Comparison of ENCODE assay signal across 8 mouse cellular contexts in the genomic region with DNA sequence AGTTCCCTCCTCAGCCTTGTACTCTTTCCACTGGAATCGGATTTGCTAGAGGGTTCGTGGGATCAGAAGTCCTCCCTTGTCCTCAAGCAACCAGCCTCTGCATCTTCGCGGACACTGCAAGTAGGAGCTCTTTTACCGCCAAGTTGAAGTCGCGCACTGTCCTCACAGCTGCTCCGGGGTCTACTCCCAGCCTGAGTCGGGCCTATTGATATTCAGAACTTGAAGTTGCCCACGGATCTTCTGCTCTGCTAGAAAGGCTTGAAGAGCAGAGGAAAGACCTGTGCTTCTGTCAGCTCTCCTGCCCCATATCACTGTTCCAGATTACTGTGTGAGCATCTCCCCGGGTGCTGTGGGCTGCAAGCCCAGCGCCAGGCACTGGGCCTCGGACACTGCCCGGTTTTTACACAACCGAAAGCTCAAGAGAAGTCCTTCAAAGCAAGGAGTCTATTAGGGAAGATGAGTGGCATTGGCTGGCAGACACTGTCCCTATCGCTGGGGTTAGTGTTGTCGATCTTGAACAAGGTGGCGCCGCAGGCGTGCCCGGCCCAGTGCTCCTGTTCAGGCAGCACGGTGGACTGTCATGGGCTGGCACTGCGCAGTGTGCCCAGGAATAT. TPM values are rescaled to one million over a fixed set of nuclear protein-coding genes. Genes with fewer than 3 reads are reported as not detected.
DNase-seq lines count a peak whose midpoint lies in the region; ATAC-seq and TF ChIP-seq lines count a peak whose summit lies in the region.

No protein-coding gene starts in this region.

- peak overlapping the region; percentile 85 for H3K4me3 ChIP-seq in E14TG2a.4 (replicated peaks; ENCODE audit: low read length)
- H3K4me3 ChIP-seq in forebrain, embryonic 13.5 days = peak overlapping the region; percentile 70
- H3K4me3 ChIP-seq in intestine, embryonic 16.5 days (ENCODE audit: low read length) = peak overlapping the region; percentile 68
- H3K4me3 ChIP-seq in stomach, embryonic 15.5 days (replicated peaks) = peak overlapping the region; percentile 65

- DNase-seq in cerebellum, postnatal 10 days = peak; percentile 21 to 22
- DNase-seq in cerebellum, postnatal 36 days = no peak
- DNase-seq in lung, postnatal 14 days = peak; percentile 8

- H3K4me1 ChIP-seq in E14TG2a.4 (replicated peaks; ENCODE audit: low read depth, low read length) = peaks cover 56% of the 10 kb centered on the region
- H3K4me1 ChIP-seq in forebrain, embryonic 13.5 days = peaks cover 45% of the 10 kb centered on the region
- H3K4me1 ChIP-seq in intestine, embryonic 16.5 days (ENCODE audit: control insufficient read depth, insufficient read depth, low read length) = peaks cover 17% of the 10 kb centered on the region
- H3K4me1 ChIP-seq in stomach, embryonic 15.5 days = peaks cover 7% of the 10 kb centered on the region

- H3K9ac ChIP-seq in forebrain, embryonic 13.5 days = peak overlapping the region; percentile 76
- H3K9ac ChIP-seq in intestine, embryonic 16.5 days (ENCODE audit: low read depth, low read length) = peak overlapping the region; percentile 73
- 0 out of 2 replicates have a peak overlapping the region, but pooled peaks have one; percentile 12 for H3K9ac ChIP-seq in stomach, embryonic 15.5 days

- TF ChIP-seq CTCF in E14TG2a.4 (conservative IDR thresholded peaks at IDR 0.05; ENCODE audit: low read length) = no peak

- peak; percentile 34; the same call in 1 of the 2 replicates for ATAC-seq in forebrain, embryonic 13.5 days
- ATAC-seq in intestine, embryonic 16.5 days = no peak
- ATAC-seq in stomach, embryonic 15.5 days (ENCODE audit: insufficient read depth, low FRiP score, low read depth) = no peak
- ATAC-seq in CD4-positive, CD25-positive, alpha-beta regulatory T cell, adult 4 months = no peak

- WGBS in forebrain, embryonic 13.5 days = 2% methylated on average over 23 of the region's 23 CpGs
- WGBS in intestine, embryonic 16.5 days = 7% methylated on average over 23 of the region's 23 CpGs
- 5% methylated on average over 23 of the region's 23 CpGs for WGBS in stomach, embryonic 15.5 days

- H3K4me2 ChIP-seq in forebrain, embryonic 13.5 days = peak overlapping the region; percentile 95
- H3K4me2 ChIP-seq in intestine, embryonic 16.5 days (ENCODE audit: low read depth, low read length) = peak overlapping the region; percentile 92
- peak overlapping the region; percentile 96 for H3K4me2 ChIP-seq in stomach, embryonic 15.5 days

- no peaks in the 10 kb centered on the region for H3K36me3 ChIP-seq in E14TG2a.4 (ENCODE audit: insufficient read depth, low read length)
- no peaks in the 10 kb centered on the region for H3K36me3 ChIP-seq in forebrain, embryonic 13.5 days (ENCODE audit: poor library complexity, severe bottlenecking)
- H3K36me3 ChIP-seq in intestine, embryonic 16.5 days (ENCODE audit: control insufficient read depth, insufficient read depth, low read length) = no peaks in the 10 kb centered on the region
- no peaks in the 10 kb centered on the region for H3K36me3 ChIP-seq in stomach, embryonic 15.5 days

- H3K9me3 ChIP-seq in E14TG2a.4 (ENCODE audit: low read length) = no peaks in the 10 kb centered on the region
- H3K9me3 ChIP-seq in forebrain, embryonic 13.5 days (replicated peaks) = no peaks in the 10 kb centered on the region
- H3K9me3 ChIP-seq in intestine, embryonic 16.5 days (ENCODE audit: control insufficient read depth, low read length) = no peaks in the 10 kb centered on the region
- H3K9me3 ChIP-seq in stomach, embryonic 15.5 days = no peaks in the 10 kb centered on the region

- peaks cover 32% of the 10 kb centered on the region for H3K27me3 ChIP-seq in E14TG2a.4 (ENCODE audit: insufficient read depth, low read length)
- H3K27me3 ChIP-seq in forebrain, embryonic 13.5 days = 0 out of 2 replicates have a peak, but pooled peaks cover 13% of the 10 kb centered on the region
- peaks cover 24% of the 10 kb centered on the region for H3K27me3 ChIP-seq in intestine, embryonic 16.5 days (replicated peaks; ENCODE audit: control insufficient read depth, insufficient read depth, low read length)
- peaks cover 22% of the 10 kb centered on the region for H3K27me3 ChIP-seq in stomach, embryonic 15.5 days (replicated peaks)

- H3K27ac ChIP-seq in forebrain, embryonic 13.5 days = no peak overlapping the region
- H3K27ac ChIP-seq in intestine, embryonic 16.5 days (ENCODE audit: low read length) = peak overlapping the region; percentile 33; the same call in 1 of the 2 replicates
- no peak overlapping the region; the same call in 1 of the 2 replicates for H3K27ac ChIP-seq in stomach, embryonic 15.5 days

RNA-seq across cellular contexts. Expression of a gene that starts 1.8 kb away (rescaled TPM):
- 16.9 and 21.7 TPM in 2 replicates for polyA plus RNA-seq in forebrain, embryonic 13.5 days (2015; fragmentation: Nextera tagmentation; extraction: Ambion mirVana)
- polyA plus RNA-seq in intestine, embryonic 16.5 days (2015; fragmentation: Nextera tagmentation; extraction: Ambion mirVana) = 11.6 TPM in 2 replicates
- 20.9 and 23.9 TPM in 2 replicates for polyA plus RNA-seq in stomach, embryonic 15.5 days (2015; fragmentation: Nextera tagmentation; extraction: Ambion mirVana)
- under 1 TPM in 1 of 2 experiments, not detected in 1; 0.31 TPM for polyA plus RNA-seq in CD4-positive, CD25-positive, alpha-beta regulatory T cell, adult 4 months (2017; shearing (Covaris generic))

Comparison
In these comparisons a context has a peak if more than half of its experiments do, and no peak if none do; other contexts are left out.
1. DNase-seq: peak in cerebellum, postnatal 10 days (2 of 2) and lung, postnatal 14 days (single experiment); none in cerebellum, postnatal 36 days (0 of 2).
2. H3K9ac ChIP-seq: peak in every context shown above with its lines; median percentile 76 in forebrain, embryonic 13.5 days; 73 in intestine, embryonic 16.5 days; 12 in stomach, embryonic 15.5 days.
3. Peak in every context shown above with its lines, with median percentiles within 50 percentile points of each other: H3K4me3 ChIP-seq and H3K4me2 ChIP-seq.